Mouse (Mus musculus) thymus, postnatal 0 days (tissue): ENCODE measurements around the gene Hdgfl2. TPM values are rescaled to one million over a fixed set of nuclear protein-coding genes. Genes with fewer than 3 reads are reported as not detected.
"Not testable (repeated sequence)": the region's sequence is repeated elsewhere in the genome, so short reads cannot be mapped to it uniquely, and the experiment has no call there.

Source experiments
- DNase-seq: peaks from one replicate; pipeline ENCODE4 v3.0.0-alpha.2; 2015; ENCODE audit warnings: low spot score
- polyA plus RNA-seq: library from polyadenylated mRNA; unstranded; fragments of >200 nt; fragmentation: Nextera tagmentation; extraction: Ambion mirVana; gene quantifications from 2 replicates; pipeline ENCODE4 v1.2.1, GENCODE M21; 2015

Hdgfl2 gene
- polyA plus RNA-seq, 1 experiment from 2014 or later, result 80.0 TPM

DNA sequence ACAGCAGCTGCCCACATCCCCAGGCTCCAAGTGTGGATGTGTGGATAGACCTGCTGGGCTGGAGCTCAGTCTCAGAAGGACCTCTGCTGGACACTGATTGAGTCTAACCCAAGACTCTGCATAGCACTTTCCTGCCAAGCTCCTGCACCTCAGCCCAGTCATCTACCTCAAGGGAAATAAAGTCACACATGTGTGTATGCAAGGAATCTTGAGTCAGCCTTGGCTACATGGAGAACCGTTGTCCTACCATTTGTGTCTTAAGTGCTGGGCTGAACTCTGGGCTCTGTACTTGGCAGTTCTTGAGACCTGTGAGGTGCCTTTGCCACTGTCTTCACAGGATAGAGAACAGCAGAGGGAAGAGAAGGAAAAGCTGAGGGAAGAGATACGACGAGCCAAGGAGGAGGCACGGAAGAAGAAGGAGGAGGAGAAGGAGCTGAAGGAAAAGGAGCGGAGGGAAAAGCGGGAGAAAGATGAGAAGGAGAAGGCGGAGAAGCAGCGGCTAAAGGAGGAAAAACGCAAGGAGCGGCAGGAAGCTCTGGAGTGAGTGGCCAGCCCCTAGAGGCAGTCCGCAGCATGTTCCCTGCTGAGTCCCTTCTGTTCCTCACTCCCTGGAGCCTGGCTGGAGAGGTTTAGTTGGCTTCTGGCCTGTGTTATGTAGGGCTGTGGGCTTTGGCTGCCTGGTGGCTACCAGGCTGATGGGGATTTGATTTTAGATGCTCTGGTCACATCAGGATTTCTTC is 21.9 kb upstream of the Hdgfl2 start:
- DNase-seq, result no peak

DNA sequence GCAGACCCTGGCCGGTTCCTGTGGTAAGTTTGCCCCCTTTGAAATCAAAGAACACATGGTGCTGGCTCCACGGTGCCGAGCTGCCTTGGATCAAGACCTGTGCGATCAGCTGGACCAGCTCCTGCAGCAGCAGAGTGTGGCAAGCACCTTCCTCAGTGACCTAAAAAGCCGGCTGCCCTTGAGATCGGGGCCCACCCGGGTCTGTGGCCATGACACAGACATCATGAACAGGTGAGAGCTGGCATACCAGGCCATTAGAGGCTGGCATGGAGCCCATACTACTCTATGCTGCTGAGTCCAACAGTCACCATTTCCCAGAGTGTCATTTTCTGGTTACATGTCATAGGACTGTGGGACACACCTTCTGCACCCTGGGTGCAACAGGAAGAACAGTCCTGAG is 17.4 kb upstream of the Hdgfl2 start:
- DNase-seq, result no peak

GRCm38 (mm10) chr17:56065715-56066114 is 13.7 kb upstream of the Hdgfl2 start:
- not testable (repeated sequence) for DNase-seq

GRCm38 (mm10) chr17:56066451-56066850 is 13.0 kb upstream of the Hdgfl2 start:
- DNase-seq, result no peak

- no peak for DNase-seq
Measured at GRCm38 (mm10) chr17:56069066-56069465, 10.4 kb upstream of the Hdgfl2 start.

GRCm38 (mm10) chr17:56071126-56071525 is 8.3 kb upstream of the Hdgfl2 start:
- DNase-seq, result no peak

GRCm38 (mm10) chr17:56072243-56072642 is 7.2 kb upstream of the Hdgfl2 start:
- no peak for DNase-seq

DNA sequence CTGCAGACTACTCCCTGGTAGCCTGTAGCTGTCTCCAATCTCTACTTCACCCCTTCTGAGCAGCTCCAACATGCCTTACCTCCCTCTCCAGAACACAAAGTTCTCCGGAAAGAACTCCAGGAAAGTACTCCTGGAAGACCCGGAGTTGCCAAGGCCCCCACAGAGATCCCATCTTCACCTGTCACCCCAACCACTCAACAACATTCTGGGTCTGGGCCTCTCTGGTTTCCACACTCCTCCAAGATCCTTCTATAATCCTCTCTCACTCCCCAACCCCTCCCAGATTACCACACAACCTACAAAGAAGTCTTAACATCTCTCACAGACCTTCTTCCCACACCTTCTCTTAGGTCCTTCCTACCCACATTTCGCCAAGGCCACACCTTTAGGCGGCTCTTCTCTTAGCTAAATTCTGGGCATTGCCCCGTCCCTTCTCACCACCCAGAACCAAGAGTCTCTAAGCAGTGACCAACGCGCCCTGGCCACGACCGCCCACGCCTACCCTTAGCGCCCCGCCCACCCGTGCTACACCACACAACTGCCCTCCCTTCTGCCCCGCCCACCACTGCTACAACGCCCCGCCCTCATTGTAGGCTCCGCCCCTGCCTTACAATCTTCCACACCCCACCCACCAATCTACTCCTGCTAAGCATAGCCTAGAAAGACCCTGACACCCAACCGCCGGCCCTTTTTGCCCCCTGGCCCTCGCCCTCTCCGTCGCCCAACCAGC is 5.2 kb upstream of the Hdgfl2 start:
- DNase-seq, result peak; percentile 73

DNA sequence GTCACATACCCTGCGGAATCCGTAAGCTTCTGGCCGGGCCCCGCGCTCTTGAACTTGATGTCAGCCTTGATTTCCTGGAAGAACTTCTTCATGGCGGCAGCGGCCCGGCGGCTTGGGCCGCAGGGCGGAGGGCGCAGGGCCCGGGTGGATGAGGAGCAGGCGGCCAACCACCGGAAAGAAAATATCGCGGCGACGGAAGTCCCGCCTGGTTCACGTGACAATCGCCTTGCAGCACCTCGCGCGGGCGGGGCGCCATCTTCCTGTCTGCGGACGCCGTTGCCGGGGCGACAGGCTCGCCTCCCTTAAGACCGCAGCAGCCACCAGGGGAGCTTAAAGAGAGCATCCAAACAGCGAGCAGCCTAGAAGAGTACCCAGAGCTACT is 4.6 kb upstream of the Hdgfl2 start, which contains the start of gene Ubxn6:
Ubxn6 (minus strand) TSS at position 202 of the 382 bp plus-strand sequence.
- peak; percentile 97 for DNase-seq

DNA sequence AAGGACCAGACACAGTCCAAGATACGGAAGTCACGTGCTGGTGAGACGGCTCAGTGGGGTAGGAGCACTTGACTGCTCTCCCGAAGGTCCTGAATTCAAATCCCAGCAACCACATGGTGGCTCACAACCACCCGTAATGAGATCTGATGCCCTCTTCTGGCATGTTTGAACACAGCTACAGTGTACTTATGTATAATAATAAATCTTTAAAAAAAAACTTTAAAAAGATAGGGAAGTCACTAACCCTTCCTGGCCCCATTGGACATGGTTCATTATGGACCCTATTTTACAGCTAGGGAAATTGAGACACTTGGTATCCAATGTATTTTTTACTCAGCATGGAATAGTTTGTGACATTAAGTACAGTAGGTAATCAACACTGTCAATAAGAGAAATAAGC is 1.9 kb upstream of the Hdgfl2 start:
- DNase-seq, result no peak

DNA sequence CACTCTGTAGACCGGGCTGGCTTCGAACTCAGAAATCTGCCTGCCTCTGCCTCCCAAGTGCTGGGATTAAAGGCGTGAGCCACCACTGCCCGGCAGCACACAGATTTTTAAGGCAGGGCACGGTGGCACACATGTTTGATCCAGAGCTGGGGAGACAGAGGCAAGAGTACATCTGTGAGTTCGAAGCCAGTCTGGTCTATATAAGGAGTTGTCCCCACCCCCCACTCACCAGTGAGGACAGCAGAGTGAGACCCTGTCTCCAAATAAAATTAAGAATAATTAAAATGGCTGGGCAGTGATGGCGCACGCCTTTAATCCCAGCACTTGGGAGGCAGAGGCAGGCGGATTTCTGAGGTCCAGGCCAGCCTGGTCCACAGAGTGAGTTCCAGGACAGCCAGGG is 1.1 kb upstream of the Hdgfl2 start:
- not testable (repeated sequence) for DNase-seq

GRCm38 (mm10) chr17:56079921-56080320 is 487 bp downstream of the Hdgfl2 start:
- peak; percentile 25 for DNase-seq

DNA sequence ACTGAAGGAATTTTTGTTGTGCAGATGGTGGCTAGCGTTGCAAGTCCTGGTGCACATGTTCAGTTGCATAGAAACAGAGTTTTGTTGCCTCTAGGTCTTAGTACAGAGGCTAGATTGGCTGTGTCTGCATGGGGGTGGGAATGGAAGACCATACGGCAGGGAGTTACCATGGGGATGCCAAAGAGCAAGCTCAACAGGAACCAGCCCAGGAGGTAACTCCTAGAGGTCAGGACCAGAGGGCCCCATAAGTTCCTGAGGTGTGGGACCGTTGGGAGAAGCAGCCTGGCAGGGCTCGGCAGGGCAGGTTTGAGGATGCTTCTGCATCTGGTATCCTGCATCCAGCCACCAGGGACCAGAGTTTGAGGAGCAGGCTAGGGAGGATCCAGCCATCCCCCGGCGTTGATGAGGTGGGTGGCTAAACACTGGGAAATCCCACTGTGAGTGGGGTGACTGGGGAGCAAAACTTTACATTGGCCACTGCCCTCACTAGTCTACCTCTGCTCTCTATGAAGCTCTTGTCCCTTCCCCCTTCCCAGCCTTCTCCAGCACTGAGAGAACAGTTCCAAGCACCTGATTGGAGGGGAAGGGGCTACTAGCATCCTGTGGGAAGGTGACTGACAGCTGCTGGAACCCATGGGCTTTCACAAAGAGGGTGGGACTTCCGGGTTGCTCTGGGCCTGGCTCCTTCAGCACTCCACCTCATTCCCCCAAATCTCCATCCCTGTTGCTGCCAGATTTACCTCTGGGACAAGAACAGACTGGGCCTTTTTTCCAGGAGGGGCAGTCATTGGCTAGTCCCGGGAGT is 1.5 kb downstream of the Hdgfl2 start:
- peak; percentile 29 for DNase-seq

DNA sequence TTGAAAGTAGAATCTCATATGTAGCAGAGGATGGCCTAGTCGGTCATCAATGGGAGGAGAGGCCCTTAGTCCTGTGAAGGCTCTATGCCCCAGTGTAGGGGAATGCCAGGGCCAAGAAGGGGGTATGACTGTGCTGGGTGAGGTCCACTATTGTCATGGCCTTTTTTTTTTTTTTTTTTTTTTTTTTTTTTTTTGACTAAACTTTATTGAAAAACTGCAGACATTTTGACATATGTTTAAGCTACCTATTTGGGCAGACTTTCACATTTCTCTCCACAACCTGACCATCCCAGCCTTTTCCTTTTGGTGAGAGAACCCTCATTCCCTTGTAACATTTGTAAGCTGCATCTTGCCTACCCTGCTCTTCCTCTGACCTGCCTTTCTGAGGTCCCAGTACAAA is 12.9 kb downstream of the Hdgfl2 start:
- DNase-seq, result no peak

GRCm38 (mm10) chr17:56092794-56093193 is 13.4 kb downstream of the Hdgfl2 start:
- no peak for DNase-seq

DNA sequence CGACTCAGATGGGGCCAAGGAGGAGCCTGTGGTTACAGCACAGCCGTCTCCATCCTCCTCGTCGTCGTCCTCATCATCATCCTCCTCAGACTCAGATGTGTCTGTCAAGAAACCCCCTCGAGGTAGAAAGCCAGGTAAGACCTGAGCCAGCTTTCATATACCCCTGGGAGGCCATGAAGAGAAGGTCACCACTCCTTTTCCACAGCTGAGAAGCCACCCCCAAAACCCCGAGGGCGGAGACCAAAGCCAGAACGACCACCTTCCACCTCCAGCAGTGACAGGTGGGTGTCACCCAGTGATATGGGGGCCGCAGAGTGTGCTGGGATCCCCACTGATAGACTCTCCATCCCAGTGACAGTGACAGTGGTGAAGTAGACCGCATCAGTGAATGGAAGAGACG is 17.4 kb downstream of the Hdgfl2 start:
- no peak for DNase-seq

DNA sequence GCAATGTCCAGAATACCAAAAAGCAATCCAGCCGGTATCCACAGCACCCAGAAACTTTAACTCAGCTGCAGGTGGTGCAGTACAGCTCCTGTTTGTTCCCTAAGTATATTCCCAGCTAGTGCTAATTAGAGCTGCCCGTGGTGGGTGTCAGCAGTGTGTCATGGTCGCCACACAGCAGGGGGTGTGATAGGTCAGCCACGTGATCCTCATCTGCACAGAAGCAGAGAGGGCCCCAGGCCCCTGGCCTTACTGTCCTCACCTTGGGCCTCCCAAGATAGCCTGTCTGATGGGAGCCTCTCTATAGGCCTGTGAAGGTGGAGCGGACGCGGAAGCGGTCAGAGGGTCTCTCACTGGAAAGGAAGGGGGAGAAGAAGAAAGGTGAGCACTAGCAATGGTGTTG is 18.7 kb downstream of the Hdgfl2 start:
- DNase-seq, result no peak

GRCm38 (mm10) chr17:56098711-56099572 is 19.5 kb downstream of the Hdgfl2 start:
- DNase-seq, result no peak

DNA sequence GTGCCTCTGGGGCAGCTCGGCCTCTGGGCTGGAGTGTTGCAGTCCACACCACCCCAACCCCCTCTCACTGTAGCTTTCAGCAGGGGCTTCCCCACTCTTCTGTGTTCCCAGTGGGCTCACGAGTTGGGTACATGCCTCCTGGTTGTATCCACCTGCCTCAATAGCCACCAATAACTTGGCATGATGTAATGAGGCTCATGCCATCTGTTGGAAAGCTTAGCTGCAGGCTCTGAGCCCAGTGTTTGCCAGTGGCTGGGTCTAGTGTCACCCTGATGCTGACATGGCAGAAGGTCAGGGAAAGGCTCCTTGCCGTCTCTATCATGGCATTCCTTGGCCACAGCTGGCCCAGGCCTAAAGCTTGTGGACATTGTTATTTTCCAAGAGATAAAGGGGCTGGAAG is 21.4 kb downstream of the Hdgfl2 start:
- DNase-seq, result no peak

GRCm38 (mm10) chr17:56102158-56102557 is 22.7 kb downstream of the Hdgfl2 start:
- DNase-seq, result no peak

DNA sequence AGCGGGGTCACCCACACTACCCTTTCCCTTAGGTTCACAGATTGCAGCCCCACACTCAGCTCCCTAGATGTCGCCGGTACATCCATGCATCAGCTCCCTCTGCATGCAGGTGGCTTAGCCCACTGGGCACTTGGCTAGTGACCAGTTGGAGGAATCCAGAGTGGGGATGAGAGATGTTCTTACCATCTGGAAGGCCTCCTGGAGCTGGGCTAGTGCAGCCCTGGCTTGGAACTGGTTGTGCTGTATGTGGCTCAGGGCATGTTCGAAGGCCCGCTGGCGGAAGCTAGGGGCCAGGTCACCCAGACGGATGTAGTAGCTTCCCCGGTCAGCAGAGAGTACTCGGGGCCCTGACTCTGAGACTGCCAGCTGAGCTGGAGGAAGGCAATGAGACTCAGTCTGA is 23.5 kb downstream of the Hdgfl2 start:
- DNase-seq, result no peak
